Mouse (Mus musculus): ENCODE results near the gene Slc22a5.

DNA sequence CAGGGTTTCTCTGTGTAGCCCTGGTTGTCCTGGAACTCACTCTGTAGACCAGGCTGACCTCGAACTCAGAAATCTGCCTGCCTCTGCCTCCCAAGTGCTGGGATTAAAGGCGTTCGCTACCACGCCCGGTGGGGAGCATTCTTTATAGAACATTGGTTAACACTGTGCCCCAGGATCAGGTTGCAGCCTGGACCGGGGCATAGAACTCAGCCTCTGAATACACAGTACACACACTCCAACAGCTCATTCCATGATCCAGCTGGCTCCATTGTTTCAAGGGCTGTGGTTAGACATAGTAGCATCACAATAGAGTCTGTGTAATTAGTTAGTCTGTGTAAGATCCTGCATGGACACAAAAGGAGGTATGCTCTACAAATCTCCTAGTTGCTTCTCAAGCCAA lies 8.5 kb upstream of the Slc22a5 start:
- TF ChIP-seq CTCF (conservative IDR thresholded peaks at IDR 0.05; ENCODE audit: low read length) (no peak), POU5F1 (IDR thresholded peaks at IDR 0.05; ENCODE audit: borderline replicate concordance, low read length) (no peak)
